ENCODE assay signal across 19 mouse cellular contexts in genomic region chr7:81243361-81243760, GRCm38 (mm10). TPM values are rescaled to one million over a fixed set of nuclear protein-coding genes. Genes with fewer than 3 reads are reported as not detected.
DNase-seq lines count a peak whose midpoint lies in the region; ATAC-seq and TF ChIP-seq lines count a peak whose summit lies in the region.
"Had no signal": no experiment of that assay in that cellular context is flagged by ENCODE, and none has a peak within 500 bp of the region (broad histone marks: within the 10 kb centered on the region; RNA-seq: fewer than 3 reads in every experiment).

No protein-coding gene starts in this region.

- WGBS in intestine, embryonic 16.5 days, result 50% methylated on average over 5 of the region's 5 CpGs
- WGBS in intestine, embryonic 15.5 days, result 44% methylated on average over 5 of the region's 5 CpGs
- WGBS in kidney, adult 2 months, result 21% methylated on average over 5 of the region's 5 CpGs
- WGBS in kidney, postnatal 0 days, result 33% methylated on average over 5 of the region's 5 CpGs

- H3K4me1 ChIP-seq in intestine, embryonic 16.5 days (ENCODE audit: control insufficient read depth, insufficient read depth, low read length), result no peaks in the 10 kb centered on the region
- H3K4me1 ChIP-seq in intestine, embryonic 15.5 days (replicated peaks), result no peaks in the 10 kb centered on the region
- peaks cover 32% of the 10 kb centered on the region for H3K4me1 ChIP-seq in kidney, adult 2 months (ENCODE audit: control insufficient read depth, insufficient read depth, low read length)
- H3K4me1 ChIP-seq in kidney, postnatal 0 days (replicated peaks; ENCODE audit: insufficient read depth, low read length), result peaks cover 3% of the 10 kb centered on the region
- H3K4me1 ChIP-seq: embryonic facial prominence, embryonic 12.5 days; hindbrain, embryonic 15.5 days; limb, embryonic 15.5 days had no signal

- H3K36me3 ChIP-seq in intestine, embryonic 16.5 days (ENCODE audit: control insufficient read depth, insufficient read depth, low read length), result no peaks in the 10 kb centered on the region
- H3K36me3 ChIP-seq in intestine, embryonic 15.5 days, result no peaks in the 10 kb centered on the region
- H3K36me3 ChIP-seq in kidney, adult 2 months (ENCODE audit: control insufficient read depth, insufficient read depth, low read length), result no peaks in the 10 kb centered on the region
- no peaks in the 10 kb centered on the region for H3K36me3 ChIP-seq in kidney, postnatal 0 days (ENCODE audit: insufficient read depth, low read length)
- H3K36me3 ChIP-seq: embryonic facial prominence, embryonic 12.5 days; hindbrain, embryonic 15.5 days; limb, embryonic 15.5 days had no signal

- no peak overlapping the region for H3K4me3 ChIP-seq in intestine, embryonic 16.5 days (ENCODE audit: low read length)
- H3K4me3 ChIP-seq in intestine, embryonic 15.5 days (replicated peaks), result no peak overlapping the region
- H3K4me3 ChIP-seq in kidney, adult 2 months (ENCODE audit: insufficient read depth, low read depth, low read length), result no peak overlapping the region
- no peak overlapping the region for H3K4me3 ChIP-seq in kidney, postnatal 0 days (replicated peaks; ENCODE audit: low read depth, low read length)
- H3K4me3 ChIP-seq: embryonic facial prominence, embryonic 12.5 days; hindbrain, embryonic 15.5 days; limb, embryonic 15.5 days had no signal

- H3K9ac ChIP-seq in intestine, embryonic 16.5 days (ENCODE audit: low read depth, low read length), result no peak overlapping the region
- H3K9ac ChIP-seq in intestine, embryonic 15.5 days, result no peak overlapping the region
- H3K9ac ChIP-seq in kidney, postnatal 0 days (ENCODE audit: low read depth, low read length), result no peak overlapping the region
- H3K9ac ChIP-seq: embryonic facial prominence, embryonic 12.5 days; forebrain, postnatal 0 days; hindbrain, embryonic 15.5 days; limb, embryonic 15.5 days had no signal

- H3K9me3 ChIP-seq in intestine, embryonic 16.5 days (ENCODE audit: control insufficient read depth, low read length), result no peaks in the 10 kb centered on the region
- no peaks in the 10 kb centered on the region for H3K9me3 ChIP-seq in intestine, embryonic 15.5 days
- no peaks in the 10 kb centered on the region for H3K9me3 ChIP-seq in kidney, postnatal 0 days (replicated peaks; ENCODE audit: low read length)
- H3K9me3 ChIP-seq: embryonic facial prominence, embryonic 12.5 days; hindbrain, embryonic 15.5 days; limb, embryonic 15.5 days had no signal

- TF ChIP-seq CTCF in kidney, adult 2 months (conservative IDR thresholded peaks at IDR 0.05; ENCODE audit: insufficient read depth, insufficient read length, low read depth, low read length), result no peak
- no peak for TF ChIP-seq CTCF in kidney, postnatal 0 days (IDR thresholded peaks at IDR 0.05; ENCODE audit: low read depth)

- ATAC-seq in intestine, embryonic 16.5 days, result 0 out of 2 replicates have a peak, but pooled peaks have one; percentile 50
- no peak for ATAC-seq in intestine, embryonic 15.5 days
- ATAC-seq in kidney, postnatal 0 days (replicated peaks; ENCODE audit: low FRiP score, low read depth), result peak; percentile 88
- ATAC-seq: forebrain, postnatal 0 days; intestine, postnatal 0 days had no signal

- no peak for TF ChIP-seq POLR2A in kidney, adult 2 months (IDR thresholded peaks at IDR 0.05; ENCODE audit: low read depth, low read length)

- H3K4me2 ChIP-seq in intestine, embryonic 16.5 days (ENCODE audit: low read depth, low read length), result no peak overlapping the region
- no peak overlapping the region for H3K4me2 ChIP-seq in intestine, embryonic 15.5 days (replicated peaks)
- no peak overlapping the region for H3K4me2 ChIP-seq in kidney, postnatal 0 days (ENCODE audit: low read length)
- H3K4me2 ChIP-seq: embryonic facial prominence, embryonic 12.5 days; hindbrain, embryonic 15.5 days; limb, embryonic 15.5 days had no signal

- DNase-seq in kidney, adult 2 months, result peak; percentile 84
- DNase-seq in kidney, postnatal 0 days (ENCODE audit: low spot score), result peak; percentile 57
- DNase-seq in yolk sac, embryonic 10.5 days (ENCODE audit: low spot score), result peak; percentile 33
- no peak for DNase-seq in lung, adult 18-20 months
- DNase-seq in lung, postnatal 25 days (ENCODE audit: low spot score), result no peak
- DNase-seq: cerebellum, adult 11-12 months; cerebellum, postnatal 10 days; forebrain, postnatal 0 days; gastrocnemius, postnatal 36 days; layer of hippocampus, adult 9-11 months; lung, adult 2 months; lung, postnatal 36 days; thymus, postnatal 14 days had no signal

- H3K27ac ChIP-seq in intestine, embryonic 16.5 days (ENCODE audit: low read length), result no peak overlapping the region
- no peak overlapping the region for H3K27ac ChIP-seq in intestine, embryonic 15.5 days
- H3K27ac ChIP-seq in kidney, adult 2 months (ENCODE audit: insufficient read depth, low read depth, low read length), result peak overlapping the region; percentile 99
- H3K27ac ChIP-seq in kidney, postnatal 0 days, result peak overlapping the region; percentile 82
- H3K27ac ChIP-seq: embryonic facial prominence, embryonic 12.5 days; hindbrain, embryonic 15.5 days; limb, embryonic 15.5 days had no signal

- no peaks in the 10 kb centered on the region for H3K27me3 ChIP-seq in intestine, embryonic 16.5 days (replicated peaks; ENCODE audit: control insufficient read depth, insufficient read depth, low read length)
- no peaks in the 10 kb centered on the region for H3K27me3 ChIP-seq in intestine, embryonic 15.5 days (replicated peaks)
- H3K27me3 ChIP-seq in kidney, adult 2 months (replicated peaks; ENCODE audit: control insufficient read depth, insufficient read depth, low read length), result no peaks in the 10 kb centered on the region
- H3K27me3 ChIP-seq in kidney, postnatal 0 days (ENCODE audit: insufficient read depth, low read length), result no peaks in the 10 kb centered on the region
- H3K27me3 ChIP-seq: embryonic facial prominence, embryonic 12.5 days; hindbrain, embryonic 15.5 days; limb, embryonic 15.5 days had no signal

RNA-seq across cellular contexts. Expression of gene Pde8a, which starts 30.0 kb away (rescaled TPM):
- polyA plus RNA-seq in intestine, embryonic 16.5 days (2015; fragmentation: Nextera tagmentation; extraction: Ambion mirVana), result 1.4 and 1.6 TPM in 2 replicates
- 2.7 and 3.3 TPM in 2 replicates for polyA plus RNA-seq in intestine, embryonic 15.5 days (2015; fragmentation: Nextera tagmentation; extraction: Ambion mirVana)
- 31.6 and 31.8 TPM in 2 replicates for polyA plus RNA-seq in kidney, adult 2 months (2012; rRNA removed)
- polyA plus RNA-seq in kidney, postnatal 0 days (2015; fragmentation: Nextera tagmentation; extraction: Ambion mirVana), result 10.9 and 11.0 TPM in 2 replicates

Comparison
In these comparisons a context has a peak if more than half of its experiments do, and no peak if none do; other contexts are left out.
1. H3K27ac ChIP-seq: peak in kidney, adult 2 months (single experiment) and kidney, postnatal 0 days (single experiment); none in intestine, embryonic 16.5 days (single experiment) and intestine, embryonic 15.5 days (single experiment).
2. DNase-seq: peak in kidney, adult 2 months (single experiment), kidney, postnatal 0 days (single experiment) and yolk sac, embryonic 10.5 days (single experiment); none in lung, adult 18-20 months (0 of 2) and lung, postnatal 25 days (single experiment).